Mouse (Mus musculus) neural tube, embryonic 13.5 days (tissue): ENCODE data around the gene Manbal. TPM values are rescaled to one million over a fixed set of nuclear protein-coding genes. Genes with fewer than 3 reads are reported as not detected.

Experiments
- polyA plus RNA-seq: library from polyadenylated mRNA; unstranded; fragments of >200 nt; fragmentation: Nextera tagmentation; extraction: Ambion mirVana; gene quantifications from 2 replicates; pipeline ENCODE4 v1.2.1, GENCODE M21; 2015

Gene Manbal
- polyA plus RNA-seq, 1 experiment from 2014 or later: 89.9 TPM

Other genes with a start within 250 kb of the Manbal start
- 12.0 and 12.9 TPM in 2 replicates for gene Samhd1, start 232.3 kb upstream of the Manbal start, polyA plus RNA-seq
- gene Rbl1, start 163.1 kb upstream of the Manbal start, polyA plus RNA-seq: 6.5 and 7.8 TPM in 2 replicates
- gene Rpn2, start 88.6 kb upstream of the Manbal start, polyA plus RNA-seq: 214 and 222 TPM in 2 replicates
- gene Mroh8, start 88.0 kb upstream of the Manbal start, polyA plus RNA-seq: 0.42 and 0.80 TPM in 2 replicates
- gene Ghrh, start 20.1 kb upstream of the Manbal start, polyA plus RNA-seq: 0.57 and 0.68 TPM in 2 replicates
- gene Src, start 50.9 kb downstream of the Manbal start, polyA plus RNA-seq: 32.0 and 32.5 TPM in 2 replicates
- gene Nnat, start 192.5 kb downstream of the Manbal start, polyA plus RNA-seq: 4,054 and 4,218 TPM in 2 replicates
- 165 TPM in 2 replicates for gene Blcap, start 203.7 kb downstream of the Manbal start, polyA plus RNA-seq